Mouse (Mus musculus): ENCODE results near the gene Olfr466.

The Olfr466 gene

GRCm38 (mm10) chr13:65149940-65150339 lies at the start of gene Olfr466:
Gene Olfr466, plus strand, starts transcription at chr13:65150240.
- DNase-seq (ENCODE audit: inconsistent ontology term): no peak

GRCm38 (mm10) chr13:65100678-65101077 lies 49.4 kb upstream of the Olfr466 start:
- DNase-seq (ENCODE audit: inconsistent ontology term): no peak

GRCm38 (mm10) chr13:65101232-65101631 lies 48.8 kb upstream of the Olfr466 start:
- no peak for DNase-seq (ENCODE audit: inconsistent ontology term)

- peak; percentile 21 for DNase-seq (ENCODE audit: inconsistent ontology term)
These were observed 38.1 kb upstream of the Olfr466 start for GRCm38 (mm10) chr13:65111961-65112360.

GRCm38 (mm10) chr13:65112459-65113110 lies 37.5 kb upstream of the Olfr466 start, which contains the start of gene Mfsd14b:
Gene Mfsd14b, minus strand, starts transcription at chr13:65112975.
- peak; percentile 93 for DNase-seq (ENCODE audit: inconsistent ontology term)

GRCm38 (mm10) chr13:65113239-65113638 lies 36.8 kb upstream of the Olfr466 start:
- no peak for DNase-seq (ENCODE audit: inconsistent ontology term)

GRCm38 (mm10) chr13:65120984-65121383 lies 29.1 kb upstream of the Olfr466 start:
- no peak for DNase-seq (ENCODE audit: inconsistent ontology term)

- no peak for DNase-seq (ENCODE audit: inconsistent ontology term)
These were observed 27.9 kb upstream of the Olfr466 start for GRCm38 (mm10) chr13:65122111-65122510.

GRCm38 (mm10) chr13:65127063-65127847 lies 22.8 kb upstream of the Olfr466 start:
- DNase-seq (ENCODE audit: inconsistent ontology term): no peak

GRCm38 (mm10) chr13:65137789-65138188 lies 12.3 kb upstream of the Olfr466 start, which contains the start of gene Olfr465-ps1:
Gene Olfr465-ps1, plus strand, starts transcription at chr13:65138089.
- no peak for DNase-seq (ENCODE audit: inconsistent ontology term)

GRCm38 (mm10) chr13:65174102-65174501 lies 24.1 kb downstream of the Olfr466 start:
- no peak for DNase-seq (ENCODE audit: inconsistent ontology term)

GRCm38 (mm10) chr13:65175734-65176471 lies 25.9 kb downstream of the Olfr466 start:
- DNase-seq (ENCODE audit: inconsistent ontology term): peak; percentile 54

- no peak for DNase-seq (ENCODE audit: inconsistent ontology term)
These were observed 26.5 kb downstream of the Olfr466 start for GRCm38 (mm10) chr13:65176472-65177091.

GRCm38 (mm10) chr13:65200667-65201066 lies 50.6 kb downstream of the Olfr466 start:
- DNase-seq (ENCODE audit: inconsistent ontology term): no peak
